Mouse (Mus musculus) kidney, adult 2 months (tissue): ENCODE data around the gene Ap1b1.

Experiments
- CTCF ChIP-seq: fragments of 200-500 bp; conservative IDR thresholded peaks from 2 replicates; pipeline ENCODE4 v1.5.1; 2011; ENCODE audit warnings: low read depth, mild to moderate bottlenecking, control low read depth, low read length, moderate library complexity, mixed read lengths; ENCODE audit not compliant: insufficient read depth, insufficient read length
- POLR2A ChIP-seq: fragments of 200-500 bp; IDR thresholded peaks from one replicate; pipeline ENCODE4 v1.6.1; 2011; ENCODE audit warnings: low read depth, low read length, control low read depth

- TF ChIP-seq POLR2A (no peak), CTCF (no peak)
Measured at GRCm38 (mm10) chr11:4953918-4954317, 32.7 kb upstream of the Ap1b1 start.
